Mouse (Mus musculus) monocyte, adult 2 months (primary cell): ENCODE measurements around the gene Gpr37l1.
"Not testable (repeated sequence)": the region's sequence is repeated elsewhere in the genome, so short reads cannot be mapped to it uniquely, and the experiment has no call there.

ENCODE experiments used
- DNase-seq, 2 experiments: peaks; one replicate each; pipeline ENCODE4 v3.0.0; 2022; ENCODE audit warnings: low spot score in 2 of 2, low read depth in 1 of 2

Gpr37l1 gene

GRCm38 (mm10) chr1:135167435-135167834 is at the start of gene Gpr37l1:
Gene Gpr37l1 (minus strand): TSS chr1:135167681.
- DNase-seq = no peak

- DNase-seq = no peak
These were observed 46.5 kb upstream of the Gpr37l1 start for GRCm38 (mm10) chr1:135213772-135214640.

DNA sequence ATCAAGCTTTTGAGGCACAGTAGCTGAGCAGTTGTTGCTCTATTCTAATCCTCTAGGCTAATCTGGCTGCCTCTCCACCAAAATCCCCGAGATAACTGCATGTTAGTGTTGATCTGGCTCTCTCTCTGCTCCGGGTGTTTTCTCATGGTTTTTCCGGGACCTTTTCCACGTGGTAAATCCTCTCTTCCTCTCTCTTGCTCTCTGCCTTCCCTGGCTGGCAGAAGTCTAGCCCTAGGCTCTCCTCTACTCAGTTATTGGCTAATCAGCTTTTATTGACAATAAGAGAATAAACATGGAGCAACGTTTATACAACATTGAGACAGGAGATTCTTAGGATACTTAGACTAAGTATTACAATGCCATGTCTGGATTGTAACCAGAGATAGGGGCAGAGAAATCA is 42.9 kb upstream of the Gpr37l1 start:
- DNase-seq = no peak

- DNase-seq = no peak
These were observed 41.2 kb upstream of the Gpr37l1 start for GRCm38 (mm10) chr1:135208716-135209115.

- DNase-seq = no peak
These were observed 39.3 kb upstream of the Gpr37l1 start for GRCm38 (mm10) chr1:135206586-135207339.

DNA sequence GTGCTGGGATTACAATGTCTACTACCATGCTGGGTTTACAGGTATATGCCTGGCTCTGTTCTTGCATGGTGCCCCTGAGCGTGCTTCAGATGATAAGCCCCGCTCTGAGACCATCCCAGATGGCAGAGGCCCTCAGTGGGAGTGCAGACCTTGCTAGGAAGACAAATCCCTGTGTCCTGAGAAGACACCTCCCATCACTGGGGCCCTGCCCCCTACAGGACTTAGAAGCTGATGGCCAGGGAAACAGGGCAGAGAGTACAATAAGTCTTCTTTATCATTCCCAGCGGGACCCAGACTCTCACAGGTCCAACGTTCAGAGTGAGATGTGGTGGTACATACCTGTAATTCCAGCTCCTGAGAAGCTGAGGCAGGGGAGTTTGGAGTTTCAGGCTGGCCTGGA is 37.8 kb upstream of the Gpr37l1 start:
- DNase-seq = no peak

DNA sequence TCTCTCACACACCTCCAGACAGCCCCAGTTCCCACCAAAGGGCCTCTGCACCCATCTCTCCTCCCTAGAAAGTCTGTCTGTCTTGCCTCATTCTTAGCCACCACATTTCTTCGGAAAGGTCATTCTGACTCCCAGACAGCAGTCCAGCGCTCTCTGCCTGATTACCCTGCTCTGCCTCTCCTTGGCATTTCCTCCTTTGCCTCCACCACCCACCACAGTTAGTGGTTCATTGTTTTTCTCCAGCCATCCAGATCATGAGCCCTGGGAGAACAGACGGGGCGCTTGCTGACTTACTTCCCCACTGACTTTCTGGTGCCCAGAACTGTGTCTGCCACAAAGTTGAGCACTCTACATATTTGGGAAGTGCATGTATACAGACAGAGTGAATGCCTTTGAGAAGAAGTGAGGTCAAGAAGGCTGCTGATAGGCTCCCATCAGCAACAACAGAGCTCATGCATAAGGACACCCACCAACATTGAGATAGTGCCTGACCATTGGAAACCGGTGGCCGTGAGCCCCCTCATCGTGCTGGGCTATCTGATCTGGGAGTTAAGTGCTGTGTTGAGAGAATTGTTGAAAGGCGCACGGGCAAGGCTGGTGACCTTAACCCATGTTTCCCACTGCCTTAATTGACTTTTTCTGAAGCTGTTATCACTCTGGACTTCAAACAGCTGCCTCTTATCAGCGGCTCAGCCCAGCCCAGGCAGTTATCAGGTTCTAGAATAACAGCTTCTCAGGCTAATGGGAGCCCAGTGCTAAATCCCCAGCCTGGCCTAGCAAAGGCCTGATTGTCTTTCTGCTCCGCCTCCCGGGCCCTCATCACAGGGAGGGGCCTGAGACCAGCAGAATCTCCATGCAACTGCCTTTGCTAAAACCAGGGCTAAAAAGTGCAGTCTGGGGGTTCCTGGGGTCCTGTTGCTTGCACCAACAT is 37.0 kb upstream of the Gpr37l1 start:
- no peak for DNase-seq

GRCm38 (mm10) chr1:135200400-135200799 is 32.9 kb upstream of the Gpr37l1 start:
- no peak for DNase-seq

GRCm38 (mm10) chr1:135199014-135199819 is 31.7 kb upstream of the Gpr37l1 start:
- no peak for DNase-seq

GRCm38 (mm10) chr1:135198412-135198811 is 30.9 kb upstream of the Gpr37l1 start:
- no peak for DNase-seq

DNA sequence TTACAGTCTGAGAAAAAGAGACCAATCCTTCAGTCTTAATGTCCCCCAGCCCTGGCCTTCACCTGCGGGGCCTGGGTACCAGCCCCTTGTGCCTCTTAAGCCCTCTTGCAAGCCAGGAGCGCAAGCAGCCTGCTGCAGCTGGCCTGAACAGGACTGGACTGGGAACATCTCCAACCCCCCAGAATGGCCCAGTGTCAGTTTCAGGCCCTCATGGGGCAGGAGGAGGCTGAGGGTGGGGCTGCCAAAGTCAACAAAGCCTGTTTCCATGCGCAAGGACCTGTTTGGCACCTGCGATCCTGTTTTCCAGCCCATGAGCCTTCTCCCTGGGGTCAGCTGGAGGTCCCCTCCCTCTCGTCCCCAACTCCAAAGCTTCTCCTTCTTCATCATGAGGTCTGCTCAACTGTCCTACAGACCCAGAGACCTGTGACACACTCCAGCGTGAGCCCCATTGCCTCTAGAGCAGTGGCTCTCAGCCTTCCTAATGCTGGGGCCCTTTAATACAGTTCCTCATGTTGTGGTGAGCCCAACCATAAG is 28.5 kb upstream of the Gpr37l1 start:
- no peak for DNase-seq

DNA sequence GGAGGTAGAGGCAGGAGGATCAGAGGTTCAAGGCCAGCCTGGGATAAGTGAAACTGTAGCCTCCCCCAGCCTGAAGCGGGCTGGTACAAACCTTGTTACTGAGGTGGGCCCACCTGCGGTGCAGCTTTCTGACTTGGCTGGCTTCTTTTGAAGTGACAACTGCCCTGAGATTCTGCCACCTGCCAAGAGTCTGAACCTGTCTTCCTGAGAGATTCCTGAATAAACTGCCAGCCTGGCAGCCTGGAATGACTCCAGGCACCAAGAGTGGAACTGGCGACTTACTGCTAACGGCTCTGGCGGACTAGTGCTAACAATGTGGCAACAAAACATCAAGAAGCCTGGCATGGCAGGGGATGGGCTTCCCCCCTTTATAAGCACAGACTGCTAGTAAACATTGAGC is 26.9 kb upstream of the Gpr37l1 start:
- not testable (repeated sequence) for DNase-seq

DNA sequence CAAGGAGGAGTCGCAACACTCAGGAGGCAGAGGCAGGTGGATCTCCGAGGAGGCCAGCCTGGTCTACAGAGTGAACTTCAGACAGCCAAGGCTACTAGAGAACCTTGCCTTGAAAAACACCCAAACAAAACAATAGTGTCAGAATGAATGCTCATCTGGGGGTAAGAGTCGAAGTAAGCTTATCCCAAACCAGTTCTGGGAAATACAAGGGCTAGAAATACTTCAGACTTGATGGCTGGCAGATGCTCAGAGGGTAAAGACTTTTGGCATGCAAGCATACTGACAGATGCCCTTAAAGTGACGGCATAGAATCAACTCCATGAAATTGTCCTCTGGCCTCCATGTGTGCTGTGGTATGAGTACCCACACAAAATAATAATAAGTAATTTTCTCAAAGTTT is 21.7 kb upstream of the Gpr37l1 start:
- DNase-seq = no peak

- DNase-seq = no peak
These were observed 20.7 kb upstream of the Gpr37l1 start for GRCm38 (mm10) chr1:135188197-135188596.

DNA sequence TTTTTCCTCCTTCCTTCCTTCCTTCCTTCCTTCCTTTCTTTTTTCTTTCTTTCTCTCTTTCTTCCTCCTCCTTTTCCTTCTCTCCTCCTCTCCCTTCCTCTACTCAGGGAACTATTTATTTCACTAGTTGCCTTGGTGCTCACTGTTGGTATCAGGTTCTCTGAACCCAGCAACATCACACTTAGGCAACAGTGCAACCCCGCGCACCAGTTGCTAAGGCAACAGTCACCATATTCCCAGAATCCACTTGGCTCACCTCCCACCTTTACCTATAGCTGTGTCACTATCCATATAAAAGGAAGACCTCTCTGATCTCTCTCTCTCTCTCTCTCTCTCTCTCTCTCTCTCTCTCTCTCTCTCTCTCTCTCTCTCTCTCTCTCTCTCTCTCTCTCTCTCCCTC is 19.5 kb upstream of the Gpr37l1 start:
- not testable (repeated sequence) for DNase-seq

- DNase-seq = no peak
These were observed 18.9 kb upstream of the Gpr37l1 start for GRCm38 (mm10) chr1:135186427-135186826.

- DNase-seq = no peak
These were observed 18.5 kb upstream of the Gpr37l1 start for GRCm38 (mm10) chr1:135185936-135186335.

DNA sequence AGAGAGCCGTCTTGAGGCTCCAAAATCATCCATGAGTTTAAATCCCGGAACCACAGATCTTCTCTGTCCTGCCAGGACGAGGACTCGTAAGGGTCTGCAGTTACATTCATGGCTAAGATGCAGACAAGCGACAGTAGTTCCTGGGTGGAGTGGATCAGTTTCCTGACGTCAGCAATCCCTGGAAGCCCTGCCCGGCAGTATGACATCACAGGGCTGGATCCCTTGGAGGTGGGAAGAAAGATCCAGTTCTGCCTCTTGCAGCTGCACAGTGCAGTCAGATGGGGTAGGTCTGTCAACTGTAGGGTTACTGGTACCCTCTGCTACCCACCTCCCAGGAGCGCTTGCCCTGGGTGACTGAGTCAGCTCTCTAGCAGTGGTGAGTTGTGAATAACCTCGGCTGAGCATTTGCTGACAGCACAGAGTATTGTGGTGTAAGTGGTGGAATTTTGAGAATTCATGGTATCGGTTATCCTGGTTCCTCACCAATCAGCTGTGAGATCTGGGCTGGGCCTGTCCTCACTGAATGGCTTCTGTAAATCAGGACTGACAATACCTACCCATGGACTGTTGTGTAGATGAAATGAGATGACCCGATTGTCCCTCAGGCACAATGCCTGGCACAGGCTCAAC is 16.6 kb upstream of the Gpr37l1 start:
- DNase-seq = no peak

DNA sequence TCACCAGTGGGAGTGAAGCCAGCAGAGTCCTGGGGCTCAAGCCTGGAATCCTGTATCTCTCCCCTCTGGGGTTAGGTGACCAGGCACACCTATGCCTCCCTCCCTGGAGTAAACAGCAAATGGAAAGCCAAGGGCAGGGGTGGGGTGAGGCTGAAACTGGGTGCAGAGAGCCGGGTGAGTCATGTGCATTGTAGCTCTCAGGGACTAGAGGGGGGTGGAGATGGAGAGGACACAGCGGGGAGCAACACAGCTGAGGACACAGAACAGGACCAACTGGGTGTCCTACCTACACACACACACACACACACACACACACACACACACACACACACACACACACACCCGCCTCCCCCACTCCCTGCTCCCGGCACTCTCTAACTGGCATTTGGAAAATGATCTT is 16.0 kb upstream of the Gpr37l1 start:
- no peak for DNase-seq

DNA sequence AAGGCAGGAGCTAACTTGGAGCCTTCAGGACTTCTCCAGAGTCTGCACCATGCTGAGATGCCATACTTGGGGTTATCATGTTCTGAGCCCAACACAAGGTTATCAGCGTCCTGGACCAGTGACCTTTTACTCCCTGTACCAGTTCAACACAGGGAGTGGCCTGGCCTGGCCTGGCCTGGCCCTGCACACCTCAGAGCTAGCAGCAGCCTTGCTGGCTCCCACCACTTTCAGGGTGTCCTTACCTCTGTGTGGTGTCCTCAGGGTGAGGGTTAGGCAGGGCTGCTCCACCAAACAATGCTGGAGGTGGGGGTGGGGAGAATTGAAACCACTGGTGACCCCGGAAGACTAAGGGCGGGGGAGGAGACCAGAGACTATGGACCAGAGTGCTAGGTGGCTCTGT is 15.5 kb upstream of the Gpr37l1 start:
- DNase-seq = no peak
